Mouse (Mus musculus): ENCODE data around the gene Arhgef3. TPM values are rescaled to one million over a fixed set of nuclear protein-coding genes. Genes with fewer than 3 reads are reported as not detected.

The Arhgef3 gene
- polyA plus RNA-seq, 1 experiment from 2014 or later = 1.7 TPM

DNA sequence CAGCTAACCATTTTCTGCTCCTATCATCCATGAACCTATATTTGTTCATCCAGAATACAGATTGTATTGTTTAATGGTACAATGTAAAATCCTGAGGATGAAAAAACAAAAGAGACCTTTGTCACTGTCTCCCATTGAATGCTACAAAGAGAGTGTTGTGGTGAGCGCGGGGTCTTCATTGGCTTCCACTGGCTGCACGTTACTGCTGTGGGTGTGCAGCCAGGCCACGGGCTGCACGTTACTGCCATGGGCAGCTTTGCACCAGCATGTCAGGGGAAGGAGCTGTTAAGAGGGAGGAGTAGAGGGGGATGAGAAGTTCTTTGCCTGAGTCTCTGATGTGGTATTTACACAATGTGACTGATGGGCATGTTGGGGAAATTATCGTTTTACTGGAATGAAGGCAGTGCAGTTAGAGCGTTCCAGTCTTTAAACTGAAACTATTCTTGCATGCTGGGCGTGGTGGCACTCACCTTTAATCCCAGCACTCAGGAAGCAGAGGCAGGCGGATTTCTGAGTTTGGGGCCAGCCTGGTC lies 277.1 kb downstream of the Arhgef3 start:
- 76% methylated on average over 9 of the region's 9 CpGs for WGBS
- Histone ChIP-seq H3K27me3 (no peaks in the 10 kb centered on the region), H3K4me2 (replicated peaks) (no peak overlapping the region), H3K4me3 (replicated peaks) (no peak overlapping the region), H3K27ac (no peak overlapping the region), H3K4me1 (replicated peaks) (no peaks in the 10 kb centered on the region), H3K36me3 (no peaks in the 10 kb centered on the region), H3K9me3 (no peaks in the 10 kb centered on the region), H3K9ac (replicated peaks) (no peak overlapping the region)
- no peak for ATAC-seq

DNA sequence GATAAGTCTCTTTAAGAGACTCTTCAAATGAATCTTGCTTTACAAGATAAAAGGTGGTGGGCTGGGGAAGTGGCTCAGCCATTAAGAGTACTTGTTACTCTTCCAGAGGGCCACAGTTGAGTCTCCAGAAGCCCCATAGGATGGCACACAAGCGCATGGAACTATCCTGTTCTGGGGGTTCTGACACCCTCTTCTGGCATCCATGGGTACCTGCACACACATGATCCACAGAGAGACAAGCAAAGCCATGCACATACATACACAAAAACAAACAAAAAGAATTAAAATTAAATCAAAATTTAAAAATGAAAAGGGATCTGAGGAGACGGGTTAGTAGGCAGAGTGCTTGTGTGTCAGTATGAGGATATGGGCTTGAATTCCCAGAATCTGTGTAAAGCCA lies 278.0 kb downstream of the Arhgef3 start:
- 97% methylated on average over 2 of the region's 2 CpGs for WGBS
- Histone ChIP-seq H3K4me3 (replicated peaks) (no peak overlapping the region), H3K27me3 (no peaks in the 10 kb centered on the region), H3K9ac (replicated peaks) (no peak overlapping the region), H3K36me3 (no peaks in the 10 kb centered on the region), H3K4me1 (replicated peaks) (no peaks in the 10 kb centered on the region), H3K9me3 (no peaks in the 10 kb centered on the region), H3K4me2 (replicated peaks) (no peak overlapping the region), H3K27ac (no peak overlapping the region)
- no peak for ATAC-seq

DNA sequence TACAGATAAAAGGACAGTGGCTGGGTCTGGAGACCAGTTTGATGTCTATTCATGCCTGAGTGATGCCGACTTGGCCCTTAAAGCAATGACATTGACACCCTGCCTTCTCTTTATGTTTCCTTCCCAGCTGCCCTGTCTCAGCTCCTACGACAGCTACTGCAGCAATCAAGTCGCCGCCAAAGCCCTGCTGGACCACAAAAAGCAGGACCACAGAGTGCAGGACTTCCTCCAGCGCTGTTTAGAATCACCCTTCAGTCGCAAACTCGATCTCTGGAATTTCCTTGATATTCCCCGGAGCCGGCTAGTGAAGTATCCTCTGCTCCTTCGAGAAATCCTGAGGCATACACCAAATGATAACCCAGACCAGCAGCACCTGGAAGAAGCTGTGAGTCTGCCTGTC lies 279.1 kb downstream of the Arhgef3 start:
- Histone ChIP-seq H3K27ac (no peak overlapping the region), H3K9me3 (no peaks in the 10 kb centered on the region), H3K4me3 (replicated peaks) (no peak overlapping the region), H3K4me1 (replicated peaks) (no peaks in the 10 kb centered on the region), H3K27me3 (no peaks in the 10 kb centered on the region), H3K4me2 (replicated peaks) (no peak overlapping the region), H3K36me3 (no peaks in the 10 kb centered on the region), H3K9ac (replicated peaks) (no peak overlapping the region)
- ATAC-seq = no peak
- WGBS = 76% methylated on average over 10 of the region's 10 CpGs

DNA sequence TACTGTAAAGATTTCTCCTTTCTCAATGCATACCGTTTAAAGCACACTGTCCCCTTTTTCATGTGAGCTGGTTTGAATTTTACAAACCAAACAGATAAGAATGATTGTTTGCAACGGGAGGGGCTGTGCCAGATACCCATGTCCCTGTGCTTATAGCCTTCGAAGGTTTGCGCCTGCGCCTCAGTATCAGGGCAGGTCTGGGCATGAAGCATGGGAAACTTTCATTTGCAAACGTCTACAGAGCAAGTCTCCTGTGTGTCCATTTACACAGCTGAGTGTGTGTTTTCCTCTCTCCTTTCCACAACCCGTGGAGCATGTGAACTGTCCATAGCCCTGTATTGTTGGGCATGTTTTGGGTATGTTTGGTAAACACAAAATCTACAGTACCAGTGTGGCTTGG lies 281.7 kb downstream of the Arhgef3 start:
- Histone ChIP-seq H3K9me3 (no peaks in the 10 kb centered on the region), H3K4me3 (replicated peaks) (no peak overlapping the region), H3K27ac (no peak overlapping the region), H3K27me3 (no peaks in the 10 kb centered on the region), H3K4me2 (replicated peaks) (no peak overlapping the region), H3K9ac (replicated peaks) (no peak overlapping the region), H3K36me3 (no peaks in the 10 kb centered on the region), H3K4me1 (replicated peaks) (no peaks in the 10 kb centered on the region)
- WGBS = 82% methylated on average over 7 of the region's 7 CpGs
- no peak for ATAC-seq

DNA sequence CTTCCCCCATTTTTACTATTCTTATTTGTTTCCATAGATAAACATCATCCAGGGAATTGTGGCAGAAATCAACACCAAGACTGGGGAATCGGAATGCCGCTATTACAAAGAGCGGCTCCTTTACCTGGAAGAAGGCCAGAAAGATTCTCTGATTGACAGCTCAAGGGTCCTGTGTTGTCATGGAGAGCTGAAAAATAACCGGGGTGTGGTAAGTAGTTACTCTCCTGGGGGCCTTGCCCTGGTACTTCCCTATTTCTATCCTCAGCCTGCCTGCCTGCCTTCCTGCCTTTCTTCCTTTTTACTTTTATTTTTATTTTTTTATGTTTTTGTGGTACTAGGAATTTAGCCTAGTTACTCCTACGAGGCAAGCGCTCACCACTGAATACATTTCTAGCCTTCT lies 282.8 kb downstream of the Arhgef3 start:
- no peaks in the 10 kb centered on the region for H3K36me3 ChIP-seq
- no peak overlapping the region for H3K9ac ChIP-seq (replicated peaks)
- H3K9me3 ChIP-seq = no peaks in the 10 kb centered on the region
- no peak overlapping the region for H3K27ac ChIP-seq
- H3K4me1 ChIP-seq (replicated peaks) = no peaks in the 10 kb centered on the region
- H3K4me3 ChIP-seq (replicated peaks) = no peak overlapping the region
- 84% methylated on average over 6 of the region's 6 CpGs for WGBS
- ATAC-seq = 0 out of 2 replicates have a peak, but pooled peaks have one; percentile 60
- H3K27me3 ChIP-seq = no peaks in the 10 kb centered on the region
- H3K4me2 ChIP-seq (replicated peaks) = no peak overlapping the region

DNA sequence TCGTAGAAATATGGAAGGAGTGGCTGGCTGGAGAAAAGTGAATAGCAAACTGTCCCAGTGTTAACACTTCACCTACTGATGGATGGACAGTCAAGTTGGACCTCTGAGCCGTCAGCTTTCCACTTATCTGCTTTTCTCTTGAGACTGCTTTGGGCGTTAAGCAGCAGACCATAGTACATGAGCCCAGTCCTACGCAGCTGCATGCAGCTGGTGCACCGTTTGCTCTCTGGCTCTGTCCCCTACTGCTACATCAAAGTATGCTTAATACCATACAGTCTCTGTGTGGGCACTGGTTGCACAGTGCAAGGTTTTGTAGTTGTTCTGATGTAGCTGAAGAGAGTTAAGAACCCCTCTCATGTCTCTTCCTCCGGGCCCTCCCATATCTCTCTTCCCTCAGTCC lies 285.8 kb downstream of the Arhgef3 start:
- H3K36me3 ChIP-seq = no peaks in the 10 kb centered on the region
- no peak for ATAC-seq
- no peaks in the 10 kb centered on the region for H3K4me1 ChIP-seq (replicated peaks)
- H3K27ac ChIP-seq = no peak overlapping the region
- H3K4me2 ChIP-seq (replicated peaks) = no peak overlapping the region
- H3K9ac ChIP-seq (replicated peaks) = no peak overlapping the region
- no peaks in the 10 kb centered on the region for H3K27me3 ChIP-seq
- no peaks in the 10 kb centered on the region for H3K9me3 ChIP-seq
- WGBS = 91% methylated on average over 6 of the region's 6 CpGs
- no peak overlapping the region for H3K4me3 ChIP-seq (replicated peaks)

DNA sequence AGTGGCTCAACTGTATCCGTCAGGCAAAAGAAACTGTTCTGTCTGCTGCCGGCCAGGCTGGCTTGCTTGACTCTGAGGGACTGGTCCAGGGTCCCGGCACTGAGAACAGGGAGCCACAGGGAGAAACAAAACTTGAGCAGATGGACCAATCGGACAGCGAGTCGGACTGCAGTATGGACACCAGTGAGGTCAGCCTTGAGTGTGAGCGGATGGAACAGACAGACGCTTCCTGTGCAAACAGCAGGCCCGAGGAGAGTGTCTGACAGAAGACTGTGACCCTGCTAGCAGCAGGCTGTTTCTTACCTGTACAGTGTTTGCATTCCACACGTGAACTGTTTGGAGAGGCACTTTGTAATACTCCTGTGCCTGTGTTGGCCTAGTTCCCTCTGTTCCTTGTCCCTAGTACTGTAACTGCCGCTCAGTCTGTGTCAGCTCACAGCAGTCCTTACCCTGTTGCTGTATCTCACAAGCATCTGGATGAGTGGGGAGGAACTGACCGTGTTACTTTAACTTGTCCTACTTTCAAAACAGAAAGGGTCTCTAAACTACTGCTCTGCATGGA lies 287.1 kb downstream of the Arhgef3 start:
- no peak for ATAC-seq
- WGBS = 90% methylated on average over 12 of the region's 12 CpGs
- Histone ChIP-seq H3K4me2 (replicated peaks) (no peak overlapping the region), H3K36me3 (no peaks in the 10 kb centered on the region), H3K4me3 (replicated peaks) (no peak overlapping the region), H3K27ac (no peak overlapping the region), H3K9me3 (no peaks in the 10 kb centered on the region), H3K27me3 (no peaks in the 10 kb centered on the region), H3K9ac (replicated peaks) (no peak overlapping the region), H3K4me1 (replicated peaks) (no peaks in the 10 kb centered on the region)

DNA sequence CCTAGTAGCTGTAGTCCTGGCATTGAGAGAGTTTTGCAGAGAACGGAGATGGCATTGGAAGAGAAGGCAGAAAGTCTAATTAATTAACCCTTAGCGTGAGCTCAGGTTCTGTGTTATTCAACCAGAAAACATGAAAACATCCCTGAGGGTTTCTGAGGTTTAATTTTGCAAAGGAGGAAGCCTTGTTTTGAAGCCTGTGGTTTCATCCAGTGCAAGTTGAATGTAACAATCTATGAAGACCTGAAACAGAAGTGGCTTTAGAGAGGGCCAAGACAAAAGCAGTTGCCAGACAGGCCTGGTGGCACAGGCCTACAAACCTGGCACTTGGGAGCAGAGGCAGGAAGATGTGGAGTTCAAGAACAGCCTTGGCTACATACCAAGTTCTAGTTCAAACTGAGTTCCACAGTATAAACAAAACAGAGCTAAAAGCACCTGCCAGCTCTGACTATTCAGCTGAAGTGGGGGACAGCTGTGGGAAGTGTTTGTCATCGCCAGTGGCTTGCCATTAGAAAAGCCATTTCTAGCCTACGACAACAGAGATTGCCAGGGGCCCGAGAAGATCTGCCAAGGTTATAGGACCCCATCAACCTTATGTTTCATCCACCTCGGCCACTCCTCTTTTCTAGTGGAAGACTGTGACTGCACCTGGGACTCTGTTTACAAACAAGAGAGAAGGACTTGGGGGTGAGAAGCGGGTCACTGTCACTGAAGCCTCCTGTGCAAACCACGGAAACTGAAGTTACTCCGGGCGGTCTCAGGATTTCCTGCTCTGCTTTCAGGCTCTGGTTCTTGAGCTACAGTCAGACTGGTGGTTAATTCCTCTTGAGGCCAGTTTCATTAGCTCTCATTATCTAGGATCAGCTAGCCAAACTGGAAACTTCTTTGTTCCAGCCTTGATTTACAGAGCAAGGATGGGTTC lies 287.9 kb downstream of the Arhgef3 start:
- no peak overlapping the region for H3K9ac ChIP-seq (replicated peaks)
- WGBS = 86% methylated on average over 10 of the region's 10 CpGs
- H3K27me3 ChIP-seq = no peaks in the 10 kb centered on the region
- no peak overlapping the region for H3K27ac ChIP-seq
- H3K4me1 ChIP-seq (replicated peaks) = no peaks in the 10 kb centered on the region
- no peaks in the 10 kb centered on the region for H3K9me3 ChIP-seq
- no peak for ATAC-seq
- no peak overlapping the region for H3K4me2 ChIP-seq (replicated peaks)
- H3K36me3 ChIP-seq = no peaks in the 10 kb centered on the region
- no peak overlapping the region for H3K4me3 ChIP-seq (replicated peaks)

DNA sequence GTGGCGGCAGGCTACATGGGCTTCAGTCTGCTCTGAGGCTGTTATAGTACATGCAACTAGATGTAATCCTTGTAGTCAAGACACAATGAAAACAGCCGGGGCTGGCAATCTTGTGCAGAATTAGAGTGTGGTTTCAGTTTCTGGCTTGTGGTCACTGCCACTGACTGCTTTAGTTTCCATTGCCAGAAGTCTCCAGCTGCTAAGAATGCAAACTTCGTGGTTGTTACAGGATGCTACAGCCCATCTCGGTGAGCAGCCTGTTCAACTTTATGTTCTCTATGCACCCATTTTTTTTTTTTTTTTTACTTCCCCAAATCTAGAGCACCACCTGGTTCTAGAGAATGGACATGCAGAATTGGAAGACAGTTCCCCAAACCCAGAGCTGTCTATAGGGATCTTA lies 290.8 kb downstream of the Arhgef3 start:
- H3K4me2 ChIP-seq (replicated peaks) = no peak overlapping the region
- 0 out of 2 replicates have a peak, but pooled peaks cover 4% of the 10 kb centered on the region for H3K9me3 ChIP-seq
- H3K27me3 ChIP-seq = no peaks in the 10 kb centered on the region
- 96% methylated on average over 4 of the region's 4 CpGs for WGBS
- ATAC-seq = no peak
- no peak overlapping the region for H3K9ac ChIP-seq (replicated peaks)
- H3K4me3 ChIP-seq (replicated peaks) = no peak overlapping the region
- no peaks in the 10 kb centered on the region for H3K36me3 ChIP-seq
- no peak overlapping the region for H3K27ac ChIP-seq
- no peaks in the 10 kb centered on the region for H3K4me1 ChIP-seq (replicated peaks)

DNA sequence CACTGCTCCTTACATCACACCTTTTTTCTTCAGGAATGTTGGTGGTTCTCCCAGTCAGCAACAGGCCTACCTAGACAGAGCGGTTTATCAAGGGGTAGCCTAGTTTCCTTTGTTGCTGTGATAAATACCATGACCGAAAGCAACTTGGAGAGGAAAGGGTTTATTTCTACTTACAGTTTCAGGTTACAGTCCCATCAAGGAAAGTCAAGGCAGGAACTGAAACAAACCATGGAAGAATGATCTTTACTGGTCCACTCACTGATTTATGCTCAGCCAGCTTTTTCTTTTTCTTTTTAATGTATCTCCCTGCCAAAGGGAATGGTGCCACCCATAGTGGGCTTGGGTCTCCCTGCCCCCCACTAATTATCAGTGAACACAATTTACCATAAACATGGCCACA lies 291.2 kb downstream of the Arhgef3 start:
- WGBS = 99% methylated on average over 2 of the region's 2 CpGs
- Histone ChIP-seq H3K4me1 (replicated peaks) (no peaks in the 10 kb centered on the region), H3K9ac (replicated peaks) (no peak overlapping the region), H3K4me2 (replicated peaks) (no peak overlapping the region), H3K27ac (no peak overlapping the region), H3K9me3 (0 out of 2 replicates have a peak, but pooled peaks cover 4% of the 10 kb centered on the region), H3K27me3 (no peaks in the 10 kb centered on the region), H3K36me3 (no peaks in the 10 kb centered on the region), H3K4me3 (replicated peaks) (no peak overlapping the region)
- no peak for ATAC-seq

DNA sequence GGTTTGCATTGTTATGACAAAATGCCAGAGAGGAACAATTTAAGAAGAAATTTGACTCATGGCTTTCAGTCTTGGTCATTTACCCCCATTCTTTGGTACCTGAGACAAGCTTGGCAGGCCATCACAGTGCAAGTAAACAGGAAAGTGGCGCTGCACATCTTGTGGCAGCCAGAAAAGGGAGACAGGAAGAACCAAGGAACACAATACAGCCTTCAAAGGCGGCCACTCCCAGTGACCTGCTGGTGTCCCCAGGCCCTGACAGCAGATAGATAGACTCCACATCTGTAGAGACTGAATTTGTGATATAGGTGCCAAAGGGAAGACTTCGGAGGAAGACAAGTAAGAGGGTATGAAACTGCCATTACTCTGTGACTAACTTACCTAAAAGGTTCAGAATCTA lies 293.5 kb downstream of the Arhgef3 start:
- Histone ChIP-seq H3K4me3 (replicated peaks) (no peak overlapping the region), H3K4me2 (replicated peaks) (no peak overlapping the region), H3K27ac (no peak overlapping the region), H3K36me3 (no peaks in the 10 kb centered on the region), H3K9me3 (0 out of 2 replicates have a peak, but pooled peaks cover 4% of the 10 kb centered on the region), H3K9ac (replicated peaks) (no peak overlapping the region), H3K4me1 (replicated peaks) (no peaks in the 10 kb centered on the region), H3K27me3 (no peaks in the 10 kb centered on the region)
- WGBS = 92% methylated on average over 3 of the region's 3 CpGs
- no peak for ATAC-seq

DNA sequence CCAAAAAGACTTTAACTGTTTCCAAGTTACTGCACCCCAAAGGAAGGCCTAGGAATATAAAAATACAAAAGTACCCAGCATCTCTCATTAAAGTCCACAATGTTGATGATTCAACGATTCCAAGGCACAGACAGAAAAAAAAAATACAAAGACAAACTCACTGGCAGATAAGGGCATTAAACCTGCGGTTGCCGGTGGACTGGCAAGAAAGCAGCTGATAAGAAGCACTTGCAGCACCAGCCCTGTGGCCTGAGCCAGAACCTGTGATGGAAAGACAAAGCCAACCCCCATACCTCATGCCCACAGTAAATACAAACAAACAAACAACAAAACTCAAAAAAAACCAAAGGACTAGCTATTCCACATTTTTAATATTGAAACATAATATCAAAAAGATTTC lies 295.0 kb downstream of the Arhgef3 start:
- WGBS = 93% methylated on average over 3 of the region's 3 CpGs
- H3K4me3 ChIP-seq (replicated peaks) = no peak overlapping the region
- H3K36me3 ChIP-seq = no peaks in the 10 kb centered on the region
- H3K4me2 ChIP-seq (replicated peaks) = no peak overlapping the region
- no peak for ATAC-seq
- 0 out of 2 replicates have a peak, but pooled peaks cover 4% of the 10 kb centered on the region for H3K9me3 ChIP-seq
- no peak overlapping the region for H3K27ac ChIP-seq
- H3K4me1 ChIP-seq (replicated peaks) = no peaks in the 10 kb centered on the region
- no peak overlapping the region for H3K9ac ChIP-seq (replicated peaks)
- no peaks in the 10 kb centered on the region for H3K27me3 ChIP-seq
